15 mouse cellular contexts compared by ENCODE assay signal in genomic region chr1:71614545-71615246, GRCm38 (mm10). TPM values are rescaled to one million over a fixed set of nuclear protein-coding genes. Genes with fewer than 3 reads are reported as not detected.
A peak's percentile ranks its signal among the peaks of the same experiment; 100 is the strongest.
DNase-seq lines count a peak whose midpoint lies in the region; ATAC-seq and TF ChIP-seq lines count a peak whose summit lies in the region.
"Had no signal": no experiment of that assay in that cellular context is flagged by ENCODE, and none has a peak within 500 bp of the region (broad histone marks: within the 10 kb centered on the region; RNA-seq: fewer than 3 reads in every experiment).

No protein-coding gene starts in this region.

- DNase-seq in left cerebral cortex, postnatal 4 days, result peak; percentile 21
- DNase-seq in left cerebral cortex, postnatal 36 days (ENCODE audit: low spot score in 2 of 2), result no peak
- peak; percentile 64 for DNase-seq in forebrain, postnatal 0 days
- DNase-seq in midbrain, embryonic 10.5 days (ENCODE audit: low spot score), result peak; percentile 48
- DNase-seq in retina, postnatal 1 day, result peak; percentile 47
- DNase-seq in gastrocnemius, postnatal 10 days, result no peak
- DNase-seq in adrenal gland, postnatal 14 days, result no peak
- DNase-seq in yolk sac, embryonic 10.5 days (ENCODE audit: low spot score), result no peak
- DNase-seq: adrenal gland, adult 8-10 months; cerebellum, adult 2 months; heart, postnatal 14 days; kidney, postnatal 10 days; thymus, adult 2 months had no signal

- H3K27me3 ChIP-seq in forebrain, postnatal 0 days (ENCODE audit: insufficient read depth, low read length), result no peaks in the 10 kb centered on the region
- peaks cover 83% of the 10 kb centered on the region for H3K27me3 ChIP-seq in midbrain, embryonic 10.5 days (ENCODE audit: low read depth, poor library complexity, severe bottlenecking)
- H3K27me3 ChIP-seq: limb, embryonic 13.5 days had no signal

- TF ChIP-seq CTCF in forebrain, postnatal 0 days (IDR thresholded peaks at IDR 0.05; ENCODE audit: low read depth), result no peak

- peak overlapping the region; percentile 19; the same call in 1 of the 2 replicates for H3K4me2 ChIP-seq in forebrain, postnatal 0 days (ENCODE audit: low read depth)
- H3K4me2 ChIP-seq: limb, embryonic 13.5 days had no signal

- no peak overlapping the region for H3K9ac ChIP-seq in forebrain, postnatal 0 days
- H3K9ac ChIP-seq: limb, embryonic 13.5 days had no signal

- peak; percentile 93 for ATAC-seq in forebrain, postnatal 0 days
- ATAC-seq: lung, postnatal 0 days had no signal

- WGBS in forebrain, postnatal 0 days, result 10% methylated on average over 8 of the region's 8 CpGs
- 33% methylated on average over 8 of the region's 8 CpGs for WGBS in midbrain, embryonic 10.5 days

- intact Hi-C loops in left cerebral cortex, postnatal 4 days (cut with DNase I), result no loop called here
- intact Hi-C loops in left cerebral cortex, postnatal 36 days (cut with DNase I), result no loop called here

- H3K9me3 ChIP-seq in forebrain, postnatal 0 days (ENCODE audit: low read length), result no peaks in the 10 kb centered on the region
- H3K9me3 ChIP-seq in midbrain, embryonic 10.5 days (replicated peaks), result no peaks in the 10 kb centered on the region
- H3K9me3 ChIP-seq: limb, embryonic 13.5 days had no signal

- no peaks in the 10 kb centered on the region for H3K4me1 ChIP-seq in forebrain, postnatal 0 days (ENCODE audit: insufficient read depth)
- H3K4me1 ChIP-seq in midbrain, embryonic 10.5 days, result peaks cover 14% of the 10 kb centered on the region
- H3K4me1 ChIP-seq: limb, embryonic 13.5 days had no signal

- no peak overlapping the region for H3K4me3 ChIP-seq in forebrain, postnatal 0 days (ENCODE audit: low read depth, low read length)
- no peak overlapping the region for H3K4me3 ChIP-seq in midbrain, embryonic 10.5 days
- H3K4me3 ChIP-seq: limb, embryonic 13.5 days had no signal

- H3K36me3 ChIP-seq in forebrain, postnatal 0 days (ENCODE audit: insufficient read depth), result no peaks in the 10 kb centered on the region
- peaks cover 99% of the 10 kb centered on the region for H3K36me3 ChIP-seq in midbrain, embryonic 10.5 days

- 0 out of 2 replicates have a peak overlapping the region, but pooled peaks have one; percentile 17 for H3K27ac ChIP-seq in forebrain, postnatal 0 days (ENCODE audit: low read depth, low read length)
- H3K27ac ChIP-seq in midbrain, embryonic 10.5 days (replicated peaks), result no peak overlapping the region
- H3K27ac ChIP-seq: limb, embryonic 13.5 days had no signal

RNA-seq across cellular contexts. Expression of gene Fn1, which starts 38.3 kb away (rescaled TPM):
- total RNA-seq in left cerebral cortex, postnatal 4 days (2021), result 100 to 1,000 TPM; 142 to 143 TPM
- total RNA-seq in left cerebral cortex, postnatal 36 days (2021), result 10 to 100 TPM; 36.7 to 60.8 TPM
- 50.0 and 71.6 TPM in 2 replicates for total RNA-seq in forebrain, postnatal 0 days (2014; rRNA removed)
- 17.2 and 23.4 TPM in 2 replicates for polyA plus RNA-seq in forebrain, postnatal 0 days (2015; fragmentation: Nextera tagmentation; extraction: Ambion mirVana)
- 84.4 and 89.0 TPM in 2 replicates for polyA plus RNA-seq in midbrain, embryonic 10.5 days (2016; fragmentation: Nextera tagmentation; extraction: Ambion mirVana)
- total RNA-seq in gastrocnemius, postnatal 10 days (2021), result 100 to 1,000 TPM; 260 to 367 TPM
- 178 and 299 TPM in 2 replicates for total RNA-seq in adrenal gland, postnatal 14 days (2021)

RNA-seq across cellular contexts. Expression of gene Atic, which starts 57.7 kb away (rescaled TPM):
- 10 to 100 TPM; 55.5 to 60.7 TPM for total RNA-seq in left cerebral cortex, postnatal 4 days (2021)
- 10 to 100 TPM; 28.0 to 32.3 TPM for total RNA-seq in left cerebral cortex, postnatal 36 days (2021)
- 43.4 and 47.6 TPM in 2 replicates for total RNA-seq in forebrain, postnatal 0 days (2014; rRNA removed)
- 28.8 and 36.2 TPM in 2 replicates for polyA plus RNA-seq in forebrain, postnatal 0 days (2015; fragmentation: Nextera tagmentation; extraction: Ambion mirVana)
- 54.0 and 65.9 TPM in 2 replicates for polyA plus RNA-seq in midbrain, embryonic 10.5 days (2016; fragmentation: Nextera tagmentation; extraction: Ambion mirVana)
- 10 to 100 TPM; 27.9 to 29.8 TPM for total RNA-seq in gastrocnemius, postnatal 10 days (2021)
- total RNA-seq in adrenal gland, postnatal 14 days (2021), result 49.2 and 51.4 TPM in 2 replicates

Comparison
In these comparisons a context has a peak if more than half of its experiments do, and no peak if none do; other contexts are left out.
1. DNase-seq: peak in left cerebral cortex, postnatal 4 days (single experiment), forebrain, postnatal 0 days (single experiment), midbrain, embryonic 10.5 days (single experiment) and retina, postnatal 1 day (single experiment); none in left cerebral cortex, postnatal 36 days (0 of 2), gastrocnemius, postnatal 10 days (single experiment), adrenal gland, postnatal 14 days (single experiment) and yolk sac, embryonic 10.5 days (single experiment).